Mouse (Mus musculus) megakaryocyte, embryonic 14.5 days (primary cell): Measurements from ENCODE around the gene Skiv2l.

Source experiments
- FLI1 ChIP-seq: IDR thresholded peaks from 2 replicates; pipeline ENCODE4 v1.6.1; 2012; ENCODE audit warnings: low read length, inconsistent platforms, mixed read lengths
- GATA1 ChIP-seq: IDR thresholded peaks from 3 replicates; pipeline ENCODE4 v1.6.1; 2012; ENCODE audit warnings: mixed read lengths, low read length, inconsistent platforms, borderline replicate concordance

DNA sequence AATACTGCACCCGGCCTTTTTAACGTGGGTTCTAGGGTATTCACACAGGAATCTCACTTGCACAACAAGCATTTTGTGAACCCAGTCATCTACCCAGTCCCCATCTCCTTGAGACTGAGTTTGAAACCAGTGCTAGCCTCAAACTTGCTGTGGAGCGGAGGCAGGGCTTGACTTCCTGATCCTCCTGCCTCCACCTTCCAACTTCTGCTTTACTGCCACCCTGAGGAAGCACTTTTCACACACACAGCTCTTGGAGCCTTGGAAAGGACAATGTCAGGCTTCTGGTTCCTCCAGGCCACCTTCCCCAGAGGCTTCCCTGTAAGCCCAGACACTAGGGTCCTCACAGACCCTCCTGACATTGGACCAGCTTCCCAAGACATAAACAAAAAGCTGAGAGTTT lies 33.3 kb upstream of the Skiv2l start:
- no peak for TF ChIP-seq FLI1
- no peak for TF ChIP-seq GATA1
